Mouse (Mus musculus) left cerebral cortex, adult 8-10 months (tissue): ENCODE measurements around the gene Mgst2. TPM values are rescaled to one million over a fixed set of nuclear protein-coding genes. Genes with fewer than 3 reads are reported as not detected.

ENCODE experiments used
- DNase-seq, 2 experiments: peaks; one replicate each; pipeline ENCODE4 v3.0.0; 2022; ENCODE audit warnings: low spot score in 2 of 2
- total RNA-seq, 4 experiments: library from RNA; stranded (reverse); gene quantifications; 2 replicates each; pipeline ENCODE4 v1.2.4; 2022

Mgst2 gene
- total RNA-seq, 4 experiments from 2014 or later, result 0.72 TPM; not detected in 3

DNA sequence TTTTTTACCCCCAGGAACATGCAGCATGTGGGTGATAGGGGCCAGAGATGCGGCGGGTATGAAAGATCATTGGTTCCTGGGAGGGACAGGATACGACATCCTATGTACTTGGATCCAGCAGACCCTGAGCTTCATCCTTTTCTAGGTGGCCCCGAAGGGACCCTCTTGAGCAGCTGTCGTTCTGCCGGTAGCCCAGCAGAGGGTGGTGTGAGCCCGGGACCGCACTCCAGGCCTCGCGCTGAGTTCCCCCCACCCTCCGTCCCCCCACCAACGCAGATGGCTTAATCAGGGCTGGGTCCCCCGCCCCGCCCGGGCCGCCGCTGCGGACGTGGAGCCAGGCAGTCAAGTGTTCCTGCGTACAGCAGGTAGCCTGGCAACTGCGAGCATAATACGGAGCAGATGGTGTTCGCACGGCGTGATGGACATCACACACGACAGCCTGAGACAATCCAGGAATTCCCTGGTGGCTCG, 41.2 kb downstream of the Mgst2 start:
- DNase-seq, result peak; percentile 46 to 63

DNA sequence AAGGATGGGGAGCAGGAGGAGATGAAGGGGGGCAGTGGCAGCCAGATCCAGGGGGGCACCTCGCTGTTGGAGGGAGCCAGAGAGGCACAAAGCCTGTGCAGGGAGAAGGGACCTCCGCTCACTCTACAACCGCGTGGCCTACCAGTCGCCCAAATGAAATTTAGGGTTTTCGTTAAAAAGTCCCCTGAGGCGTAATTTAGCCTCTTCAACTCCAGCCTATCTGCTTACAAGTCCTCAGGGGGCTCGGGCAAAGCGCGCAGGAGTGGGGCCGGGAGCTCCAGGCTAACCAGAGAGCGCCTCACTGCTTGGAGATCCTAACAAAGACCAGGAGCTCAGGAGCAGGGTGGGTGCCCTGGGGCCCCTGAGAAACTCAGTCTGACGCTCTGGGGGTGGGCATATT, 41.8 kb downstream of the Mgst2 start:
- DNase-seq, result peak in 1 of 2 experiments; percentile 28

DNA sequence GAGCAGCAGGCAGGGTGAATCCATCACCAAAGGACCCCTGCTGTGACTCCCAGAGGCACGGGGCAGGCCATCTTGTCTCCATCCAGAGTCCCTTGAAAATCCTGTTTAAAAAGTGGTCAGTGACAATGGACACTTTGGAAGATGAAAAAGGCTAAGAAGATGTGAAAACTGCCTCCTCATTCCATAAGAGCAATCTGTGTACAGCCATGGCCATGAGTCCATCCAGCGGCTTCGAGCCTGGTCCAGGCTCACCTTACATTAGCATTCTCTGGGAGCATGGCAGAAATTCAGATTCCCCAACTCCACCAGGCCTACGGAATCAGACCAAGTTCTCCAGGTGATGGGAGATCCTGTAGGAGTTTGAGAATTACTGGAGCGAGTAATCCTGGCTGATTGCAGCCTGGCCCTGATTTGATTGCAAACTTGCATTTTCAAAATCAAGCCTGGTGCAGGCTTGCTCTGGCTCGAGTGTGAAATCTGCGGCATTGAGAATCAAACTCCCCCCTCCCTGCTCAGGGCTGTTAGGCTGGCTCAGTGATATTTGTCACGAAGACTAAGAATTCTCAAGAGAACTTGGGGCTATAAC, 42.6 kb downstream of the Mgst2 start:
- no peak for DNase-seq

DNA sequence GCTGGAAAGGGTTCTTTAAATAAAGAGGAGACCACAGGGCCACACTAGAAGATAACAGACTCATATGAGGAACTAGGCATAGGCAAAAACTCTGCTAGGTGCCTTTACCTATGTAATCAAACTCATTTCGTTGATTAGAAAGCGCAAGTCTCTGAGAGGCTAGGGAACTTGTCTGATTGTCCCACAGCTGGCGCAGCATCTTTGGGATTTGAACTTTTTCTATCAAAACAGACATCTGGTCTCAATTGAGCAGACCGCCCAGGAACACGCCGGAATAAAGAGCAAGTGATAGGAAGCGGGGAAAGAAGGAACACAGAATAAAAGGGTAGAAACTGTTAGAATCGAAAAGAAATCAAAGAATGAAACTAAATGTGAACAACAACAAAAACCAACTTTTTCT, 43.3 kb downstream of the Mgst2 start:
- no peak for DNase-seq

DNA sequence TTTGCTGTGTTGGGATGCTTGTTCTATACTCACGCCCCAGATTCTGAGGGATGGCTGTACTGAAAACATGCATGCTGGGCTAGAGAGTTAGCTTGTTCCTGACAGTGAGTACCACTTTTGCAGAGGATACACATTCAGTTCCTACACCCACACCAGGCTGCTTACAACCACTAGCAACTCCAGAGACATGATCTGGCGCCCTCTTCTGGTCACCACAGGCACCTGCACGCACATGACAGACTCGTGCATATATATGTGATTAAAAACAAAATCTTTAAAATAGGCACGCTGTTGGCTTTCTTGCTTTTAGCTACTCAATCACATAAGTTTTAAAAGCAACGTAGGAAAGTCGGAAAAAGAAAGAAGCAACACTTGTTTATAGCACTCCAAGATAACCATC, 45.1 kb downstream of the Mgst2 start:
- no peak for DNase-seq

DNA sequence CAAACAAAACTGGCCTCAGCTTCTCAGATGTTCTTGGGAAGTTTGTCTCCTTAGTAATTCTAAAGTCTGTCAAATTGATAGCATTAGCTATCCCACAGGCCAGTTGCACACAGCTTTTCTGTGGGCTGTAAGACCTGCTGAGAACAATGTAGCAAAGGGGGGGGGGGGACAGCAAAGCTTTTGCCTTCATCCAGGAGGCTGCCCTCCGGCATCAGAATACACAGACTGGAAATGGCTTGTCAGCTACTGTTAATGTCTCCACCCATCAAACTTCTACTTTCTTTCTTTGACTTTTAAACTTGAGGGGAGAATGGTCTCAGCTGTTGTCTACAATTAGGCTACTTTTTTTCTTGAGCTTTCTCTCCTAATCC, 48.2 kb downstream of the Mgst2 start:
- DNase-seq, result no peak

DNA sequence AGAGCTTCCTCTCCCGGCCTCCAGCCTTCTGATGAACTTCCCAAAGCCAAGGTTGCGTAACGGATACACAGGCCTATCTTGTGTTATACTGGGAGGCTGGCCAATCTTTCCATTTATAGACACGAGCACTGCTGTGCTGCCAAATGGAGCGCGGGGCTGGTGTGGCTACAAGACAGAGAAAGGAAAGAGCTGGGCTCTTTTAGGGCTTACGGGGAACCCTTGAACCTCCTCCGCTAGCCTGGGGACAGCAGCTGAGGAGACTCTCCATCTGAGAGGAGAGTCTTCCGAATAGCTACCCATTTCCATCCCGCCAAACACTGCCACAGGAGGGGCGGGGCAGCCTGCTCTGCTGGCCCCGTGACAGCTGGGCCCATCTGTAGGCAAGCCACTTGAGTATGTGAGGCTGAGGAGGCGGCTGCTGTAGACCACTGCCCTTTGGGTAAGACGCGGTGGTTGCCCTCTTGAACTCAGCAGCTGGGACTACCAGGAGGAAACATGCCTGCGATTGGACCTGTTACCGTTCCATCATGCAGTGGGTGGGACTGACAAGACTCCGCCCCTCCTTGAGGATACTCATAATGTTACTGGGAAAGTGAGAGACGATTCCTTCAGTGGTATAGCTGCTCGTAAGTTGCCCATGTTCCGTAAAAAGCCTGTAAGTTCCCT, 48.7 kb downstream of the Mgst2 start:
- peak; percentile 41 to 81 for DNase-seq

DNA sequence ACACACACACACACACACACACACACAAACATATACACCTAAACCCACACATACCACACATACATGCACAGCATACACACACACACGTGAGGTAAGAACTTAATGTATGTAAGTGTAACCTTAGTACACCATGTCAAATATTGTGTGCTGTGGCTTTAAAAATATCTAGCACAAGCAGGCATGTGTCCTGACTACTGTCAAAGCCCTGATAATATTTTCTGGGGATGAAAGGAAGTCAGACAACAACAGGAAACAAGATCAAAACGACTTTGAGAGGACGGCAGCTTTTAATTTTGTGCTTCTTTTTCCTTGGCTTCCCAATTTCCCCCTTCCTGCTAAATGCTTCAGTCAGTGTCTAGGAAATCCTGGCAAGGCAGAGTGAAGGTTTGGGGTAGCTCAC, 52.2 kb downstream of the Mgst2 start:
- no peak for DNase-seq

DNA sequence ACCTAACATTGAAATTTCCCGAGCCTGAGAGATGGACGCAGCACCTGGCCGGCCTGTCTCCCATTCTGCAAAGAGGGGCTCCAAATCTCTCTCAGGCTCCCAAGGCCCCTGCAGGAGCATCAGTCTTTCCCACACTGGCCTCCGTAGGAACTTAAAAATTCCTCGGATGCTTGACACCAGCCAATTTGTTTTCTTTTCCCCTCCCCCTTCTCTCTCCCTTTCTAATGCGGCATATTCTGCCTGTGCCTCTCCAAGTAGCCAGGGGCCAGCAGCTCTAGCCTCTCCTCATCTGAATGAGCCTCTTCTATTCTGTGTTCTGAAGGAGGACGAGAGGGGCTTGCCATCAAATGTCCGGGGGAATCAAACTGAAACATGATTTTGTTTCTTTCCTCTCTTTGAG, 53.1 kb downstream of the Mgst2 start:
- no peak for DNase-seq

DNA sequence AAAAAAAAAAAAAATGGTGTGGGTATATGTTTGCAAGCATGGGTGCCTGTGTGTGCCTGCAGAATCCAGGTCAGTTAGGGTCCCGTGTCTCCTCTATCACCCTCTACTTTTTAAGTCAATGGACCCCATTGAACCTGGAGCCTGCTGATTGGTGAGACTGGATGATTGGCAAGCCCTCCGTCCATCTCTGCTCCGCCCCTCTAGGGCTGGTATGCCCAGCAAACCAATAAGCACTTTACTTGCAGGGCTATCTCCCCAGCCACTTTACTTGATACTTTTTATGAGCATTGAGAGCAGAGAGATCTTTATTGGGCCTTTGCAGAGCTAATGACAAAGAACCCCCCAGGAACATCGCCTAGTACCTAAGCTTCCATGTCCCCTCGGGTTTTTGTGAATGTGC, 54.3 kb downstream of the Mgst2 start:
- no peak for DNase-seq

DNA sequence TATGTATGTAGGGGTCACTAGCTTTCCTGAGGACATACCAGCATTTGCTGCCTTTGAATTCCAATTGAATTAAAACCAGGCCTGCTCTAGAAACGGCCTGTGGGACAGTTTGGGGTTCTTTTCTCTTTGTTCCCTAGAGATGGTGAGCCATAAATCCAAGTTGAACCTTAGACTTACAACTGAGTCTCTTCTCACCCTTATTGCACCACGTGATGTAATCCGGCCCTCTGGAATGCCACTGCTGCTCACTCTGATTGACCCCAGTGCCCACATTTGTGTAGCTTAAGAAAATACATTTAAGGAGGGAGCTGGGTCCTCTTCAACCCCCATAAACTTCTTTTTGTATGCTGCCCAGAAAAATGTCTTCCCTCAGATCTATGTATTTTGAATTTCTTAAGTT, 57.3 kb downstream of the Mgst2 start:
- DNase-seq, result no peak

DNA sequence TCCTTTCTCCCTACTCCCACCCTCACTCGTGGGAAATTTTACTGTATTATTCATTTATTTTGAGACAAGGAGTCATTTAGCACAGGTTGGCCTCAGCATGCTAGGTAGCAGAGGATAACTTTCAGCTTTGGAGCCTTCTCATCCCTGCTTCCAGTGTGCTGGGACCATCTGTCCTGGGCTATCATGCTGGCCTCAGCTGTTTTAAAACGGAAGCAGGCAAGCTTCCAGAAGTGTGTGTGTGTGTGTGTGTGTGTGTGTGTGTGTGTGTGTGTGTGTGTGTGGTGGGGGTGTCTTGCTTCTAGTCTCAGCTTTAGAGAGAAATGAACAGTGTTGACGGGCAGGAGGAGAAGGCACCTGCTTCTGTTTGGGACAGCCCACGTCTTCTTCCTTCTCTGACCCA, 57.7 kb downstream of the Mgst2 start:
- no peak for DNase-seq

DNA sequence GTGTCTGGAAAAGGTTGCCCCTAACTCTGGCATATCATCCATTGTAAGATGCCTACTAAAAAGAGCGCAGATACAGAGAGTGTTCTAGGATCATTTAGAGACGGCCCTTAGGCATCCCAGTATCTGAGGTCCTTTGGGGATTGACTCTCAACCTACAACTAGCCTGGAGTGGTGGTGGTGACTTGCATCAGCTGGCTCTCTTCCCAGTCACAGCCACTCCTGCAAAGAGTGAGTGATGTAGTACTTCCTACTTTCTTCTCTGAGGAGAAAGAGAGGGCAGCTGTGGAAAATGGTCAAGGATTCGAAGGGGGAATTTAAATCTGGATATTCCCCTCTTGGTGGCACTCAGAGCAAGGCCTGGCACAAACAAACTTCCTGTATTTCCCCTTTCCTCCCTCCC, 59.2 kb downstream of the Mgst2 start:
- DNase-seq, result no peak

DNA sequence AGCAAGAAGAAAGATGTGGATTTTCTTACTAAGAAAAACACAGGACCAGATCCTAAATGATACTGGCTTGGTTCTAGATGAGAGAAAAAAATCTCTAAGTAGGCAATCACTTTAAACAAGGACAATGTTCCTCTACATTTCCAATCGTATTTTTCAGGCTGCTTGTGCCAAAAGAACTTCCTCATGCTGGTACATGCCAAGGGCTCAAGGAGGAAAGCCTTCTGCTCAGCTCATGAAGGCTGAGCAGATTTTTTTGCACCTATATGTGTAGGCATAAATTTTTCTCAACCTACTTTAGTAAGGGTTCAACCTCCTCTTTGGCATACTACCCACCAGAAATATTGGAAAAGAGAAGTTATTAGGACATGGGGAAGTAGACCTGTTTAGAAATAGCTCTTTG, 59.8 kb downstream of the Mgst2 start:
- no peak for DNase-seq

DNA sequence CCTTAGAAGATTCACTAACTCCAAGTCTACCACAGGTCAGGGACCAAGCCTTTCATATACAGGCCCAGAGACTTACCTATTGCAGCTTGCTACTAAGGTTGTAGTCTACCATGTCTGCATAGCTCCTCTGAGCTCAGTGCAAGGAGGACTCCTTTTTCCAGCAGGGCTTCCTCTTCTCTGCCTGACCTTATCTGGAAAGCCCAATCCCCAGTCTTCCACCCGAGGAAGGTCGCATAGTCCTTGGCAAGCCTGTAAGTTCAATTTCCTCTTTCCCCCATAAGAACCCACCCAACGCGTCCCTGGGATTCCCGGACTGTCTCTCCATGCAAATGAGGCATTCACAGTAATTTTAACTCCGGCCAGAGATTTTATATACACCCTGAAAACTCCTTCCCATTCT, 66.1 kb downstream of the Mgst2 start:
- DNase-seq, result no peak

DNA sequence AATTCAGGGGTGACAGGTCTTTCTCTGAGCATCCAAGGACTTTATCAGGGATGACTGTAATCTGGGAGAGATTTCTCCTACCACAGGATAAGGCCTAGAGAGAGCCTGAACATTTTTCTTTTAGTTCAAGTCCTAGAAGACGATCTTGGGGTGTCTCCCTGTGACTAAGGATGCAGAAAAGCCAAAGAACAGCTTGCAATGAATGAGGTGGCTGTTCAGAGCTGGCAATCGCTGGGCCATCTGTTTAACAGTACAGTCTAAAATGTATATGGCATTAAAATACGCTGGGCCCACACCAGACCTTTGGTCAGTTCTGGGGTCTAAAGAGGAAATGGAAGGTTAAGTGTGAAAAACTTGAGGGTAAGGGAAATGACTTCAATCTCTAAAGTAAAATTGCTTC, 67.3 kb downstream of the Mgst2 start:
- no peak for DNase-seq

DNA sequence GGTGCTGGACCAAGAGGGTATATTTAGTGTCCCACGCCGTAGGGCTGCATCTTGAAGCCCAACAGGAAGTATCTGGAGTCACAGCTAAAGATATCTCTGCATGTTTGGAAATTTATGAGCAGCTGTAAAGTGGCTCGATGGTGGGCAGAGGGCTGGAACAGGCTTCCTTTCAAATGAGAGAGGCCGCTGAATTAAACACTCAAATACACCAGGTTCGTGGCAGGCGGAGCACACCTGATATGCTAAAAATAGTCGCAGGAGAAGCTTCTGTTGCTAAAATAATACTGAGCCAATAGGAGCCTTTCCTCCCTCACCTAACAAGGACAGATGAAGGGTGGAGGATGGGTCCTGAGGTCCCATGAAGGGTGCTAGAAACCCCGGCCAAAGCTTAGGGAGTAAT, 67.8 kb downstream of the Mgst2 start:
- DNase-seq, result peak in 1 of 2 experiments; percentile 42

DNA sequence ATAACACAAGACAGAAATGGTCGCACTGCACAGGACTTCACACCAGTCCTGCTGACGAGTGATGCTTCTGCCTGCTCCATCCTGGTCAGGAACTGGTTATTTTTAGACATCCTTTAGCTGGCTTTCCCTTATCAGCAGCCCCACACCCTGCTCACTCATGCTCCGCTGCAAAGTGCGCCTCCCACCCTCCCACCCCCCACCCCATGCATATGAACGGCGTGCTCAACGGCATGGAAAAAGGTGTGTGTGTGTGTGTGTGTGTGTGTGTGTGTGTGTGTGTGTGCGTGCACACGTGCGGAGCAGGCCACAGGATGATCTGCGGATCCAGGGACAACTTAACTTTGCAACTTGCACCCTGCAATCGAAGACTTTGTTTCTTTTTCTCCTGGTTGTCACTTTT, 68.3 kb downstream of the Mgst2 start:
- no peak for DNase-seq

DNA sequence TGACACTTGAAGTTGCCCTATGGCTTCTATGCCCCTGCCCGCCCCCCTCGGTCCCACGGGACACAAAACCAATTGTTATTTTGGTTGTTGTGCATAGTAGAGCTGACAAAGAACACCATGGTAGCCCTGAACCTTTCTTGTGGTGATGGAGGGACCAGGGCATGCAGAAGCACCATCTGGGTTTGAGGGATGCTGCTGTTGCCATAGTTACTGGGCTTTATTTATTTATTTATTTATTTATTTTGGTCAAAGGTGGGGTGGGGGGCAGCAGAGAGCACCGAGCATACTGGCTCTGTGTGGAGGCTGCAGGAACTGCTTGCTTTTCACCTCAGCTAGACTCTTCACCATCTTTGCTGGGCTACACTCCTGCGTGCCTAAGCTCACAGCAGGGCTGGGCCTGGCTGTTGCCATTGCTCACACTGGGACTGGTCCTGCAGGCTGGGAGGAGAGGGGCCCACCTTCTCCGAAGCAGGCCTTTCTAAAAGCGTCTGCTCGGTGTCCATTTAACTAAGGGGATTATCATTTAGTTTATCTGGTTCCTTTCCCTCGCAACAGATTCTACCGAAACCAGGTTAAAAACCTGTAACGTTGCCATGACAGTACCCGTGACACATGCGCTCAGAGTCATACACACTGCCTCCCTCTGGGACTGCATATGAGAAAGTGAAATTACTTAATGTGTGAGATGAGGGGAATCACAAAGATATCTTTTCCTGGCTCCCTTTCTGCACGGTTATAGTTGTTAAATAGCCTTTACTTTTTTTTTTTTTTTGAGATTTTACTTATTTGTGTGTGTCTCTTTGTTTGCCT, 69.2 kb downstream of the Mgst2 start:
- no peak for DNase-seq

DNA sequence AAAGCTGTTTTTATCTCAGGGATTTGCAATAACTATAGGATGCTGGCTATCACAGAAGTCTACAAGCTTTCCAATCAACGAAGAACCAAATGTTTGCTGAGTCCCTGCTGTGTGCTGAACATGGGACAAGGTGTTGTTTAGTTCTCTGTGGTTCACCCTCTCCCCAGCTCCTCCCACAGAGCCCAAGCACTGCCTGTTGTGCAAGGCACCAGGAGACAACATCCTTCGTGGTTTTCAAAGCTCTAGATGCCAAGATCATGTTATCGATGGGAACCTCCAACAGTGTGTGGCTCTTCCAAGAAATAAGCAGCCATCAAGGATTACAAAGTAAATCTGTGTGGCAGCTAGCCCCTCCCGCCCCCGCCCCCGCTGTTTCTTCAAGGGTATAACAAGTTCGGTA, 70.5 kb downstream of the Mgst2 start:
- DNase-seq, result no peak

DNA sequence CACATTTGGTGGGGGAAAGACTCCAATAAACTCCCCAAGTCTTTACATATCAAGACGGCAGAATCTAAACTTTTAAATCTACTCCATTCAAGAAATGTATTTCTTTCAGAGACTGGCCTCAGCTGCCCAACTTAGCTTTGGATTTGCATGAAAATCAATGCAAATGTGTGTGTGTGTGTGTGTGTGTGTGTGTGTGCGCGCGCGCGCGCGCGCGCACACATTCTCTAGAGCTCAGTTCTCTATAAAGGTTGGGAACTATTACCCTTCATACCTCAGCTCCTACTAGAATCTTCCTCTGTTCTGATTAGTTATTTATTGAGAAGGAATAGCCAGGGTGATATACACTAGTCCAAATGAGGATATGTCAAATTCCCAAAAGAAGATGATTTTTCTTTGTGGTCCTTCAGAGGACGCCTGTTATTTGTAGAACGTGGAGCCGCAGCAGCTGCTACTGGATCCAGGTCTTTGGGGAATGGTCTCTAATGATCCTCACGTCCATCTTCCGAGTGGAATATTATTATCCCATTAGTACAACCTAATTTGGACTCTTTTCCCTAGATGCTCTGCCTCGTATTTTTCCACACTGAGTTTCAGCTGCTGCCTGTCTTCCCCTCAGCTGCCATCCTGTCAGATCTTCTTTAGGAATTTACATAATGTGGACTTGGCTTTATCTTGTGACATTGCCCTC, 71.9 kb downstream of the Mgst2 start:
- no peak for DNase-seq
